Mouse (Mus musculus): ENCODE data around the gene Pgd.

GRCm38 (mm10) chr4:149161166-149161565 lies 5.4 kb downstream of the Pgd start:
- TF ChIP-seq CTCF (conservative IDR thresholded peaks at IDR 0.05; ENCODE audit: low read length) (no peak), NANOG (IDR thresholded peaks at IDR 0.05; ENCODE audit: borderline replicate concordance, low read length) (no peak)
